Mouse (Mus musculus) skeletal muscle tissue, adult 2 months (tissue): ENCODE data around the gene Tbx3.

ENCODE experiments used
- DNase-seq: peaks from one replicate; pipeline ENCODE4 v3.0.0-alpha.2; 2012; ENCODE audit warnings: low read depth, low spot score

The Tbx3 gene

GRCm38 (mm10) chr5:119661474-119661873 is 9.0 kb upstream of the Tbx3 start:
- no peak for DNase-seq

- DNase-seq, result no peak
These were observed 8.1 kb upstream of the Tbx3 start for GRCm38 (mm10) chr5:119662326-119662725.

- no peak for DNase-seq
These were observed 7.7 kb upstream of the Tbx3 start for GRCm38 (mm10) chr5:119662731-119663130.

- DNase-seq, result no peak
These were observed 7.2 kb upstream of the Tbx3 start for GRCm38 (mm10) chr5:119663241-119663640.

- DNase-seq, result no peak
These were observed 6.7 kb upstream of the Tbx3 start for GRCm38 (mm10) chr5:119663747-119664146.

GRCm38 (mm10) chr5:119665739-119666138 is 4.7 kb upstream of the Tbx3 start:
- no peak for DNase-seq

- no peak for DNase-seq
These were observed 3.0 kb upstream of the Tbx3 start for GRCm38 (mm10) chr5:119667356-119667940.

- DNase-seq, result no peak
These were observed 2.1 kb upstream of the Tbx3 start for GRCm38 (mm10) chr5:119668191-119668912.

GRCm38 (mm10) chr5:119668913-119669411 is 1.5 kb upstream of the Tbx3 start:
- no peak for DNase-seq

GRCm38 (mm10) chr5:119669741-119670565 is 516 bp upstream of the Tbx3 start:
- no peak for DNase-seq

- no peak for DNase-seq
These were observed 794 bp downstream of the Tbx3 start for GRCm38 (mm10) chr5:119671124-119671801.

GRCm38 (mm10) chr5:119671965-119672347 is 1.5 kb downstream of the Tbx3 start:
- no peak for DNase-seq

GRCm38 (mm10) chr5:119672348-119672983 is 2.0 kb downstream of the Tbx3 start:
- DNase-seq, result no peak

- DNase-seq, result no peak
These were observed 2.6 kb downstream of the Tbx3 start for GRCm38 (mm10) chr5:119672984-119673600.

- no peak for DNase-seq
These were observed 3.5 kb downstream of the Tbx3 start for GRCm38 (mm10) chr5:119673716-119674605.

- no peak for DNase-seq
These were observed 4.3 kb downstream of the Tbx3 start for GRCm38 (mm10) chr5:119674606-119675330.

GRCm38 (mm10) chr5:119676245-119676644 is 5.8 kb downstream of the Tbx3 start:
- no peak for DNase-seq

GRCm38 (mm10) chr5:119678516-119678915 is 8.0 kb downstream of the Tbx3 start:
- DNase-seq, result no peak

GRCm38 (mm10) chr5:119679084-119679483 is 8.6 kb downstream of the Tbx3 start:
- DNase-seq, result no peak
